Mouse (Mus musculus) stomach, embryonic 15.5 days (tissue): ENCODE measurements around the gene Dffa. TPM values are rescaled to one million over a fixed set of nuclear protein-coding genes. Genes with fewer than 3 reads are reported as not detected.
"Not testable (repeated sequence)": the region's sequence is repeated elsewhere in the genome, so short reads cannot be mapped to it uniquely, and the experiment has no call there.

Source experiments
- ATAC-seq: fragments of 200-750 bp; cut with Nextera tagmentation; 2 replicates; pipeline ENCODE4 v1.8.0; 2017; ENCODE audit warnings: low read depth, moderate number of reproducible peaks, moderate TSS enrichment; ENCODE audit not compliant: insufficient read depth, low FRiP score
- H3K27ac ChIP-seq: fragments of 300-500 bp; sonication (generic); 2 replicates; pipeline ENCODE4 v1.5.1; 2015; ENCODE audit warnings: mild to moderate bottlenecking, inconsistent platforms
- H3K27me3 ChIP-seq: fragments of 300-500 bp; sonication (generic); replicated peaks from 2 replicates; pipeline ENCODE4 v1.6.1; 2015; ENCODE audit warnings: inconsistent platforms
- H3K36me3 ChIP-seq: fragments of 300-500 bp; sonication (generic); 2 replicates; pipeline ENCODE4 v1.6.1; 2015; ENCODE audit warnings: inconsistent platforms
- H3K4me1 ChIP-seq: fragments of 300-500 bp; sonication (generic); 2 replicates; pipeline ENCODE4 v1.6.1; 2015; ENCODE audit warnings: inconsistent platforms
- H3K4me2 ChIP-seq: fragments of 300-500 bp; sonication (generic); 2 replicates; pipeline ENCODE4 v1.6.1; 2015; ENCODE audit warnings: mild to moderate bottlenecking, inconsistent platforms
- H3K4me3 ChIP-seq: fragments of 300-500 bp; sonication (generic); replicated peaks from 2 replicates; pipeline ENCODE4 v1.5.1; 2015; ENCODE audit warnings: inconsistent platforms
- H3K9ac ChIP-seq: fragments of 300-500 bp; sonication (generic); 2 replicates; pipeline ENCODE4 v1.6.1; 2015; ENCODE audit warnings: inconsistent platforms
- H3K9me3 ChIP-seq: fragments of 300-500 bp; sonication (generic); 2 replicates; pipeline ENCODE4 v1.6.1; 2016; ENCODE audit warnings: inconsistent platforms
- WGBS: fragments of 180-500 bp; shearing (Covaris S2); methylation state at CpG from one replicate; pipeline ENCODE4 v1.1.7; 2015; 5-methylcytosine and 5-hydroxymethylcytosine counted together
- polyA plus RNA-seq: library from polyadenylated mRNA; unstranded; fragments of >200 nt; fragmentation: Nextera tagmentation; extraction: Ambion mirVana; gene quantifications from 2 replicates; pipeline ENCODE4 v1.2.1, GENCODE M21; 2015

Gene Dffa
- polyA plus RNA-seq, 1 experiment from 2014 or later = 35.7 TPM

DNA sequence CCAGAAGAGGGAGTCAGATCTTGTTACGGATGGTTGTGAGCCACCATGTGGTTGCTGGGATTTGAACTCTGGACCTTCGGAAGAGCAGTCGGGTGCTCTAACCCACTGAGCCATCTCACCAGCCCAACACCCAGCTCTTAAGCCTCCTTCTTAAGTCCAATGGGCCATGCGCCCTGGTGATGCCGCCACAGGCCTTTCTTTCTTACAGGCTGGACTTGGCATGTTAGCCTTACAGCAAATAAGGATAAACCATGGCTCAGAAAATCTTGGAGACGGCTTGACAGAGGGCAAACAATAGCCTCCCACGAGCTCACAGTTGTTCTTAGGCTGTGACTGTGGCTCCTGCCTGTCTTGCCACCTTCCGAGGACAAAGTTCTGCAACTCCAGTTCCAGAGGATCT lies 66.0 kb downstream of the Dffa start:
- not testable (repeated sequence) for H3K27me3 ChIP-seq, H3K4me2 ChIP-seq, H3K4me3 ChIP-seq, H3K9ac ChIP-seq, H3K36me3 ChIP-seq, H3K9me3 ChIP-seq, ATAC-seq
- H3K4me1 ChIP-seq = peaks cover 22% of the 10 kb centered on the region
- WGBS = 68% methylated on average over 7 of the region's 8 CpGs
- peak overlapping the region; percentile 83 for H3K27ac ChIP-seq

Other genes with a start within 250 kb of the Dffa start
- 47.2 and 50.3 TPM in 2 replicates for gene Pex14, start 4.3 kb upstream of the Dffa start, polyA plus RNA-seq
- 0.35 and 0.41 TPM in 2 replicates for gene Cort, start 22.6 kb downstream of the Dffa start, polyA plus RNA-seq
- gene Cenps, start 33.5 kb downstream of the Dffa start, polyA plus RNA-seq = 22.6 and 23.7 TPM in 2 replicates
- gene Pgd, start 62.6 kb downstream of the Dffa start, polyA plus RNA-seq = 166 and 178 TPM in 2 replicates
- 31.8 and 39.3 TPM in 2 replicates for gene Kif1b, start 203.5 kb downstream of the Dffa start, polyA plus RNA-seq